Mouse (Mus musculus): Measurements from ENCODE around the gene Srxn1.

- TF ChIP-seq CTCF (IDR thresholded peaks at IDR 0.05; ENCODE audit: extremely low read depth, insufficient read depth, insufficient read length, insufficient replicate concordance): no peak
- TF ChIP-seq POLR2A (IDR thresholded peaks at IDR 0.05; ENCODE audit: low read depth, low read length): no peak
Measured at GRCm38 (mm10) chr2:152142571-152142970, 37.3 kb downstream of the Srxn1 start.

All from spleen, adult 2 months (tissue).